Mouse (Mus musculus): ENCODE data around the gene Pigr. TPM values are rescaled to one million over a fixed set of nuclear protein-coding genes. Genes with fewer than 3 reads are reported as not detected.
A peak's percentile ranks its signal among the peaks of the same experiment; 100 is the strongest.

Gene Pigr
- 0.03 and 0.16 TPM in 2 replicates for polyA plus RNA-seq (2012; rRNA removed)

DNA sequence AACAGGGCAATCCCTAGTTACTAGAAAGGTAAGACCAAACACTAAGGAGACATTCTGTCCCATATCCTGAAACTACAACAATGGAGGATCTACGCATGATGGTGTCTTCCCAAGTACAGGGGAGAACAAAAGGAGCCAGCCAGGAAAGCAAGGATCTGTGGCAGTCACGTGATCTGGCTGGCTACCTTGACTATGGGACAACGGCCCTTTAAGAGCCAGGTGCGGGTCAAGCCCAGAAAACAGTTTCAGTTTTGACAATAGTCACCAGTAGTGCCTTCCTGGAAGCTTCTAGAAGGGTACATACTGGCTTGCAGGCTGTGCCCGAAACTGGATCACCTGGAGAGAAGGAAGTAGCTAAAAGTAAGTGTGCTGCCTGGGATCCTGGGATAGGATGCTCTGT lies at the start of gene Pigr:
Pigr (plus strand) TSS at position 237 of the 400 bp plus-strand sequence.
- TF ChIP-seq CTCF (IDR thresholded peaks at IDR 0.05; ENCODE audit: borderline replicate concordance, extremely low read depth, insufficient read depth, insufficient read length), result no peak
- TF ChIP-seq POLR2A (IDR thresholded peaks at IDR 0.05; ENCODE audit: borderline replicate concordance, extremely low read depth, insufficient read depth, insufficient read length, poor library complexity, severe bottlenecking), result no peak
- DNase-seq (ENCODE audit: low read depth), result no peak

DNA sequence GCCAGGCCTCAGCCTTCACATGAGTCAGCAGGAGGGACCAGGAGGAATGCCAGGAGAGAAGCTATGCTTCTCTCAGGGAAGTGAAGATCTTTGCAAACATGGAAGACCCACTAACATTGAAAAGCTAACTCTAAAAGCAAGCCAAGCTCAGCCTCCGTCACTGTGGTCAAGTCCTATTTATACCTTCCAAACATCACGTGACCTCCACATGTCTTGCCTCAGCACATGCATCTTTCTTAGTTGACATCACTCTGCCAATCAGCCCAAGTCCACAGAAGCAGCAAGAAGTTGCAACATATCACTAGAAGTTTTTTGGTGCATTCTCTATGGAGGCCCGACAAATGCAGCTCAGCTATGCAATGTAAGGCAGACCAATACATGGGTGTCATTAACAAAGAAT lies 46.6 kb upstream of the Pigr start:
- DNase-seq (ENCODE audit: low read depth), result no peak
- no peak for TF ChIP-seq CTCF (IDR thresholded peaks at IDR 0.05; ENCODE audit: borderline replicate concordance, extremely low read depth, insufficient read depth, insufficient read length)
- no peak for TF ChIP-seq POLR2A (IDR thresholded peaks at IDR 0.05; ENCODE audit: borderline replicate concordance, extremely low read depth, insufficient read depth, insufficient read length, poor library complexity, severe bottlenecking)

DNA sequence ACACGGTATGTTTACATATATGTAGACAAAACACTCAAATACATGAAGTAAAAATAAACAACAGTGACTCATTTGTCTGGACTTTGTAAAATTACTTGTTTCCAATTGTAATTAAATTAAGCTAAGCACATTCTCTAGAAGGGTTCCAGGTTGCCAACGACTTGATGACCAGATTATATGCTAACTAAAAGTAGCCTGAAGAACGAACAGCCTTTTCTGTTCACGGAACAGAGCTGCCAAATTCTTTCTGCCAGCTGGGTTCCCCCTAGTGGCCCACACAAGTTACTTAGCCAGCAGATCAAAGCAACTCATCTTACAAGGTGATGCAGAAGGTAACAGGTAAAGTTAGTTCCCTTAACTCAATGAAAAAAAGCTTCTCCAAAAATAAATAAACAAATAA lies 42.4 kb upstream of the Pigr start:
- peak; percentile 65 for DNase-seq (ENCODE audit: low read depth)
- TF ChIP-seq CTCF (IDR thresholded peaks at IDR 0.05; ENCODE audit: borderline replicate concordance, extremely low read depth, insufficient read depth, insufficient read length) (peak; percentile 59; the same call in 1 of the 2 replicates), POLR2A (IDR thresholded peaks at IDR 0.05; ENCODE audit: borderline replicate concordance, extremely low read depth, insufficient read depth, insufficient read length, poor library complexity, severe bottlenecking) (no peak)

DNA sequence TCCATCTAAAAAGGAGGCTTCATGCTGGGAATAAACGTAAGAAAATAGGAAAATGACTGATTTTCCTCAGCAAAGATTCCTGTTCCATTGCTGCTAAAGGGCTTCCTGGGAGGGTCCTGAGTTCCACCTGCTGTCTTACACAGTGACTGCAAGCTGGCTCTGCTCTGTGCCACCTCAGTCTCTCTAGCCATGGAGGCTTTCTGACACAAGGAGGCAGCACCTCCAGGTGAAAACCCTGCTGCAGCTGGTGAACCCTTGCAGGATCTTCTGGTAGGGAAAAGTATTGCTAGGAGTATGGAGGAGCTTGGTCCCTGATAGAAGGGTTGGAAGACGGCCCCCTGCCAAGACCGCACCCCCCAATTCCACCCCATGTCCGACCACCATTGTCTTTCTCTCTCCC lies 39.5 kb upstream of the Pigr start:
- no peak for DNase-seq (ENCODE audit: low read depth)
- TF ChIP-seq CTCF (IDR thresholded peaks at IDR 0.05; ENCODE audit: borderline replicate concordance, extremely low read depth, insufficient read depth, insufficient read length) (0 out of 2 replicates have a peak, but pooled peaks have one; percentile 10), POLR2A (IDR thresholded peaks at IDR 0.05; ENCODE audit: borderline replicate concordance, extremely low read depth, insufficient read depth, insufficient read length, poor library complexity, severe bottlenecking) (no peak)

DNA sequence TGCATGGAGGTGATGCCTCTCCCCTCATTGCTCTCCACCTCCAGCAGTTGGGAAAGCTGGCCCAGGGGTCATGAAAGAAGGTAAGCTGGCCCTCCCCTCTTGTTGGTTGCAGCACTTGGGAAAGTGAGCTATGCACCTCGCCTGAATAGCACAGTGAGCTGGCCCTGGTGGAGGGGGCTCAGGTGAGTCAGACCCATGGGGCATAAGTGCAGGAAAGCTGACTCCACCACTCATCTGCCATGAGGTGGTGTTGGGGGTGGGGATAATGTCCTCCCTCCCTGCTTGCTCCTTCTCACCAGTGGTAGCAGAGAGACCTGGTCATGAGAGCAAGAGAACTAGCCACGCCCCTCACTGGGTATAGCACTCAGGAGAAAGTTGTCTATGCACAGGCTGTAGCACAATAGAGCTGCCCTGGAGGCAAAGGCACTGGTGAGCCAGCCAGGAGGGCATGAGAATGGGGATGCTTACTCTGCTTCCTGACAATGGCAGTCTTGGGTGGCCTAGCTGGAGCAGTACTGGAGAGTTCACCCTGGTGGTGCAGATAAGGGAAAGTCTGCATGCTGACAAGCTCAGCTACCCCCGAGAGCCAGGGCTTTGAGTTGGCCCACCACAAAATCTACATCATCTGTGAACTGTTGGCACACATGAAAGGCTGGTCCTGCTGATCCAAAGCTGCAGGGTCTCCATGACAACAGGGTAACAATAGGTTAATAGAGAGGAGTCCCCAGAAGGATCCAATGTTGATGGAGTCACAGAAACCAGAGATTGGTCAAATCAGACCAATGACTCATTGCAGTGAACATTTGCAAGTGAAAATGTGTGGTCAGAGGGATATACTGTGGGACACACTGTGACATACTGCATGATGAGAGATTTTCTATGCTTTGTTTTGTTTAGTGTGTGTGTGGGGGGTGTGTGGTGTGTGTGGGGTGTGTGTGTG lies 36.7 kb upstream of the Pigr start:
- DNase-seq (ENCODE audit: low read depth), result peak; percentile 52
- no peak for TF ChIP-seq POLR2A (IDR thresholded peaks at IDR 0.05; ENCODE audit: borderline replicate concordance, extremely low read depth, insufficient read depth, insufficient read length, poor library complexity, severe bottlenecking)
- no peak for TF ChIP-seq CTCF (IDR thresholded peaks at IDR 0.05; ENCODE audit: borderline replicate concordance, extremely low read depth, insufficient read depth, insufficient read length)

DNA sequence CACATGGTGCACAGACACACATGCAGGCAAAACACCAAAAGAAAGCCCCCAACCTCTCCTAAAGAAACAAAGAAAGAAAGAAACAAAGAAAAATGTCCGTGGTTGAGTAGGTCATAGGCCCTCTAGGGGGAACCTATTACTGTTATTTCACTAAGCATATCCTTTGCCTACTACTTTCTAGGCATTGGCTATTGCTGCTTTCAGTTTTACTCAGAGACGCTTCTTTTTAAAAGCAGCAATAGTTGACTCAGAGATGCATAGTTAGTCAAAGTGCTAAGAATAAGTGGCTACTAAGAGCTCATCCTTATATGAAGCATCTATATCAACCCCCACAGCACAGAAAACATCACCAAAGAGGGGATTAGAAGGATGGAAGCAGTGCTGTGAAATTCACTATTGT lies 31.2 kb upstream of the Pigr start:
- TF ChIP-seq POLR2A (IDR thresholded peaks at IDR 0.05; ENCODE audit: borderline replicate concordance, extremely low read depth, insufficient read depth, insufficient read length, poor library complexity, severe bottlenecking) (no peak), CTCF (IDR thresholded peaks at IDR 0.05; ENCODE audit: borderline replicate concordance, extremely low read depth, insufficient read depth, insufficient read length) (no peak)
- DNase-seq (ENCODE audit: low read depth), result no peak

DNA sequence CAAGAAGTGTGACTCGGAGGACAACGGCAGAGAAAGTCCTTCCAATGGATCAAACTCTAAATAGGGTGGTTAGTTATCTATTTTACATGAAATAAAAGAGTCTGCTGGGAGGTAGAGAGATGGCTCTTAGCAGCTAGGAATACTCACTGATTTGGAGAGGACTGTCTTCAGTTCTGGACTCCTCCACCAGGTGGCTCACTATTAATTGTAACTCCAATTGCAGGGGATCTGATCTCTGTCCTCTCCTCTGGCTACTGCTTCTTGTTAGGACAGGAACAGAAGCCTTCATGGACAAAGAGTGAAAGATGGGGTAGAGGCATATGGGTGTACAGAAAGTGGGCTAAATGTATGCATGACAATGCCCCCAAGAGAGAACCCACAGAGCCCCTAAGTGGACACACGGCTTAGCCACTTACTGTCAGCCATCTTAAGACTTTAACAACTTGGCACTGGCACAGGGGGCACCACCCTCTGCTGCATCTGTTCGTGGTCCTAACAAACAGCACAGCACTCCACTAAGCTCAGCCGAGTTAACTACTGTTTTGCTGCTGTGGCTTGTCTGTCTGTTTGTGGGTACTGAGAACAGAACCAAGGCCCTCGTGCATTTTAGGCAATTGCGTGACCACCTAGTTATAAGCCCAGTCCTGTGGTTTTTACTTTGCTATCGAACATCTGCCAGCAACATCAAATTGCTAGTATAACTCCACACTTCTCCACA lies 29.4 kb upstream of the Pigr start:
- peak; percentile 41 for DNase-seq (ENCODE audit: low read depth)
- TF ChIP-seq POLR2A (IDR thresholded peaks at IDR 0.05; ENCODE audit: borderline replicate concordance, extremely low read depth, insufficient read depth, insufficient read length, poor library complexity, severe bottlenecking) (no peak), CTCF (IDR thresholded peaks at IDR 0.05; ENCODE audit: borderline replicate concordance, extremely low read depth, insufficient read depth, insufficient read length) (peak; percentile 50; the same call in 1 of the 2 replicates)

DNA sequence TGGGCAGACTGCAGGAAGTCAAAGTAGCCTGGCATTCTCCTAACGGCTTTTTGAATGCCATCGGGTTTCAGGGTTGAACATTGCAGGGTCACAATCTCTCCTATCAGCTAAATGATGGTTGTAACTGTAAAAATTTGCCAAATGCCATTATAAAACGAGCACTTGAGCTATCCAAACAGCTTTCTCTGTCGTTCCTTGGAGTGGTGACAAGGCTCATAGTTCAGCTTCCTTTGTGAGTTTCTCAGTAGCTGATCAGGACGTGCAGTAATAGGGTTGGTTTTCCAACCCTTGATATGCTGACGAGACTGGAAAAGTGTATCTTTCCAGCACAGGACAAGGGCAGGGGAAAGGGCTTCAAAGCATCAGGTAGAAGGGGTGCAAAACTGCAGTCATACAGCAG lies 28.4 kb upstream of the Pigr start:
- TF ChIP-seq CTCF (IDR thresholded peaks at IDR 0.05; ENCODE audit: borderline replicate concordance, extremely low read depth, insufficient read depth, insufficient read length) (no peak), POLR2A (IDR thresholded peaks at IDR 0.05; ENCODE audit: borderline replicate concordance, extremely low read depth, insufficient read depth, insufficient read length, poor library complexity, severe bottlenecking) (no peak)

DNA sequence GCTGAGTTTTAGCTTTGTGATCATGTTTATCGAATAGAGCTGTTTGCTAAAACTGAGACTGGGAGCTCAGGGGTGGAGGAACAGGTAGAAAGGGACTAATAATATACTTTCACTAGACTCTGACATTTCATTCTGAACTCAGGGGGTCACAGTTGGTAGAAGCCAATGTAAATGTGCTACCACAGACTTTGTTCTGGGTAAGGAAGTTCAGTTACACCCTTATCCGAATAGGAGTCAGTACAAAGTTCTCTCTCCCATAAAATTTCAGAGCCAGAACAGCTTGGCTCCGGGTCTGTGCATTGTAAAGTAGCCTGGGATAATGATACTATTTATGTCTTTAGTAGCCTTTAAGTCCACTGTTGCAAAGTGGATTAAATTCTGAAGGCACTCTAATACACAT lies 27.9 kb upstream of the Pigr start:
- TF ChIP-seq CTCF (IDR thresholded peaks at IDR 0.05; ENCODE audit: borderline replicate concordance, extremely low read depth, insufficient read depth, insufficient read length) (no peak), POLR2A (IDR thresholded peaks at IDR 0.05; ENCODE audit: borderline replicate concordance, extremely low read depth, insufficient read depth, insufficient read length, poor library complexity, severe bottlenecking) (no peak)
- DNase-seq (ENCODE audit: low read depth), result no peak

More for the DNA sequence above, 28.4 kb upstream of the Pigr start:
- no peak for DNase-seq (ENCODE audit: low read depth)

DNA sequence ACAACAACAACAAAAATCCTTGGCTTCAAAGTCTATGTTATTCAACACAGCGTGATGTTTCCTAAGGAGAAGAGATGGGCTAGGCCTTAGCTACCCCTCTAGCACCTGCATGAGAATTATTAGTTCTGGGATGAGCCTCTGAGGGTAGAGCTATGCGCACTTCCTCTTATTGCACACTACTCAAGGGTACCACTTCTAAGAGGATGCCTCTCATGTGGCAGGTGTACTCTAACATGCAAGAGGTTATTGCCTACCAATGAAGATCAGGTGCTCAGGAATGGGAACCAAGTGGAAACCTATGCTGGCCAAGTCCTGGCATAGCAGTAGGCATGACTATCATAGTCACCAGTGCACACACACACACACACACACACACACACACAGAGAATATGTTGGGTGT lies 27.1 kb upstream of the Pigr start:
- DNase-seq (ENCODE audit: low read depth), result no peak
- TF ChIP-seq POLR2A (IDR thresholded peaks at IDR 0.05; ENCODE audit: borderline replicate concordance, extremely low read depth, insufficient read depth, insufficient read length, poor library complexity, severe bottlenecking) (no peak), CTCF (IDR thresholded peaks at IDR 0.05; ENCODE audit: borderline replicate concordance, extremely low read depth, insufficient read depth, insufficient read length) (no peak)

DNA sequence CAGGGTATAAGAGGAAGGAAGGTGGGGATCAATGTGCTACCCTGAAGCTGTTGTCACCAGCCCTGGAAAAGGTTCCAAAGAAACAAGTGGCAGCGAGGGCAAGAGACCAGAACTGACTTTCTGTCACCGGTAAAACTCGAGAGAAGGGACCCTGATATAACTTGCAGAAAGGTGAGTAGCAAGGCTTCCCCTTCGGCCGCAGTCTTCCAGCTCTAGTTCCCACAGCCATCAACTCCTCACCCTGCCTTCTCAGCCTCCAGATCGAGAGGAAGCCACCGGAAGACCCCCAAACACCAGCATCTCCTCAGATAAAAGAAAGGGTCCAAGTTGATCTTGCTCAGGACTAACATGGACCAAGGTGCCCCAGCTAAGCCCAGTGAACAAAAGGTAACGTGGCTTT lies 25.9 kb upstream of the Pigr start, which contains the start of gene Fcamr:
Fcamr (plus strand) TSS at position 301 of the 400 bp plus-strand sequence.
- DNase-seq (ENCODE audit: low read depth), result no peak
- TF ChIP-seq POLR2A (IDR thresholded peaks at IDR 0.05; ENCODE audit: borderline replicate concordance, extremely low read depth, insufficient read depth, insufficient read length, poor library complexity, severe bottlenecking) (no peak), CTCF (IDR thresholded peaks at IDR 0.05; ENCODE audit: borderline replicate concordance, extremely low read depth, insufficient read depth, insufficient read length) (no peak)

Data from brain, embryonic 14.5 days (tissue).